Mouse (Mus musculus) heart, postnatal 25 days (tissue): ENCODE measurements around the gene Gm29289. TPM values are rescaled to one million over a fixed set of nuclear protein-coding genes. Genes with fewer than 3 reads are reported as not detected.
"Not testable (repeated sequence)": the region's sequence is repeated elsewhere in the genome, so short reads cannot be mapped to it uniquely, and the experiment has no call there.

ENCODE experiments used
- DNase-seq: peaks from one replicate; pipeline ENCODE4 v3.0.0; 2022; ENCODE audit warnings: low spot score
- intact Hi-C: fragments of 180-260 bp; cut with DNase I; formaldehyde crosslinking; loops from one replicate; pipeline ENCODE4 v1.15.1; 2025
- total RNA-seq, 2 experiments: library from RNA; stranded (reverse); gene quantifications; 2 replicates each; pipeline ENCODE4 v1.2.3; 2021

The Gm29289 gene
- not detected for total RNA-seq

DNA sequence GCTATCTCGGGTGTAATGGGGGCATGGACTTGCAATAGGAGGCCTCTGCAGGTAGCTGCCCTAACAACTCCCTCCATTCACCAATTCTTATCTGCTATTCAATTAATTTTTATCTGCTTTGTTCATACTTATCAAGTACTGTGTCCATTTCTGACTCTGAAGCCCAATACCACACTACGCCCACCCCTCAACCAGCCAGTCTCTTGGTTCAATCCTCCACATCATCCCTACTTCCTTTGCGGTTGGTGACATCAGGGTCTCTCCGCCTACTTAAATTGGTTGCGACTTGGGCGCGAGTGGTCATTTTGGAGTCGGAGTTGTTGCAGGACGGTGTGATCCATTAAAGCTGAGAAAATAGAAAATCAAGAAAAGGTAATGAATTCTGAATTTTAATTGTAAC is at the start of gene Gm29289:
Gene Gm29289, plus strand, starts transcription at position 301 of the 400 bp plus-strand sequence.
- DNase-seq, intact Hi-C loops: not testable (repeated sequence)

DNA sequence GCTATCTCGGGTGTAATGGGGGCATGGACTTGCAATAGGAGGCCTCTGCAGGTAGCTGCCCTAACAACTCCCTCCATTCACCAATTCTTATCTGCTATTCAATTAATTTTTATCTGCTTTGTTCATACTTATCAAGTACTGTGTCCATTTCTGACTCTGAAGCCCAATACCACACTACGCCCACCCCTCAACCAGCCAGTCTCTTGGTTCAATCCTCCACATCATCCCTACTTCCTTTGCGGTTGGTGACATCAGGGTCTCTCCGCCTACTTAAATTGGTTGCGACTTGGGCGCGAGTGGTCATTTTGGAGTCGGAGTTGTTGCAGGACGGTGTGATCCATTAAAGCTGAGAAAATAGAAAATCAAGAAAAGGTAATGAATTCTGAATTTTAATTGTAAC is 31.7 kb upstream of the Gm29289 start, which contains the start of gene Gm10352:
Gene Gm10352, plus strand, starts transcription at position 301 of the 400 bp plus-strand sequence.
- intact Hi-C loops, DNase-seq: not testable (repeated sequence)

Other genes starting within 250 kb of the Gm29289 start
- not detected for gene H2al2b, start 211.9 kb upstream of the Gm29289 start, total RNA-seq
- not detected for gene Gm4064, start 136.4 kb upstream of the Gm29289 start, total RNA-seq
- gene Rbmy, start 101.9 kb upstream of the Gm29289 start, total RNA-seq = not detected
- not detected for gene Gm10256, start 101.9 kb upstream of the Gm29289 start, total RNA-seq
- not detected for gene Gm10352, start 31.6 kb upstream of the Gm29289 start, total RNA-seq